Mouse (Mus musculus) embryonic facial prominence, embryonic 11.5 days (tissue): ENCODE results near the gene Tspan31. TPM values are rescaled to one million over a fixed set of nuclear protein-coding genes. Genes with fewer than 3 reads are reported as not detected.
"Not testable (repeated sequence)": the region's sequence is repeated elsewhere in the genome, so short reads cannot be mapped to it uniquely, and the experiment has no call there.

ENCODE experiments used
- ATAC-seq: fragments of 200-750 bp; cut with Nextera tagmentation; replicated peaks from 2 replicates; pipeline ENCODE4 v1.8.0; 2017; ENCODE audit warnings: low read depth; ENCODE audit not compliant: insufficient number of reproducible peaks, low FRiP score, low TSS enrichment
- DNase-seq: peaks from one replicate; pipeline ENCODE4 v3.0.0-alpha.2; 2015; ENCODE audit warnings: low spot score
- H3K27ac ChIP-seq: fragments of 300-500 bp; sonication (generic); replicated peaks from 2 replicates; pipeline ENCODE4 v1.5.1; 2014; ENCODE audit warnings: mild to moderate bottlenecking, low read depth, low read length, control low read depth
- H3K27me3 ChIP-seq: fragments of 300-500 bp; sonication (generic); 2 replicates; pipeline ENCODE4 v1.6.1; 2014; ENCODE audit warnings: mild to moderate bottlenecking, low read length, moderate library complexity, mixed read lengths; ENCODE audit not compliant: control insufficient read depth, insufficient read depth
- H3K36me3 ChIP-seq: fragments of 300-500 bp; sonication (generic); replicated peaks from 2 replicates; pipeline ENCODE4 v1.6.1; 2014; ENCODE audit warnings: low read depth, mild to moderate bottlenecking, low read length, moderate library complexity, mixed read lengths; ENCODE audit not compliant: control insufficient read depth, insufficient read depth
- H3K4me1 ChIP-seq: fragments of 300-500 bp; sonication (generic); 2 replicates; pipeline ENCODE4 v1.6.1; 2014; ENCODE audit warnings: low read length, mixed read lengths; ENCODE audit not compliant: control insufficient read depth, insufficient read depth
- H3K4me2 ChIP-seq: fragments of 300-500 bp; sonication (generic); 2 replicates; pipeline ENCODE4 v1.6.1; 2014; ENCODE audit warnings: low read depth, mild to moderate bottlenecking, control low read depth, low read length, moderate library complexity
- H3K4me3 ChIP-seq: fragments of 300-500 bp; sonication (generic); 2 replicates; pipeline ENCODE4 v1.5.1; 2014; ENCODE audit warnings: low read depth, low read length, control low read depth
- H3K9ac ChIP-seq: fragments of 300-500 bp; sonication (generic); replicated peaks from 2 replicates; pipeline ENCODE4 v1.6.1; 2014; ENCODE audit warnings: mild to moderate bottlenecking, control low read depth, low read length
- H3K9me3 ChIP-seq: fragments of 300-500 bp; sonication (generic); replicated peaks from 2 replicates; pipeline ENCODE4 v1.6.1; 2016; ENCODE audit warnings: mild to moderate bottlenecking, low read length, inconsistent platforms, mixed read lengths; ENCODE audit not compliant: control insufficient read depth
- WGBS: fragments of 180-500 bp; shearing (Covaris S2); extraction: QIAGEN DNeasy Blood & Tissue Kit; methylation state at CpG from one replicate; pipeline ENCODE4 v1.1.7; 2014; 5-methylcytosine and 5-hydroxymethylcytosine counted together
- polyA plus RNA-seq: library from polyadenylated mRNA; unstranded; fragments of >200 nt; fragmentation: Nextera tagmentation; extraction: Ambion mirVana; gene quantifications from 2 replicates; pipeline ENCODE4 v1.2.1, GENCODE M21; 2014

Gene Tspan31
- polyA plus RNA-seq, 1 experiment from 2014 or later, result 83.4 TPM

- H3K27me3 ChIP-seq, result peaks cover 23% of the 10 kb centered on the region
- no peak for ATAC-seq
- H3K4me3 ChIP-seq, result no peak overlapping the region
- no peak for DNase-seq
- no peak overlapping the region for H3K9ac ChIP-seq
- WGBS, result 77% methylated on average over 8 of the region's 8 CpGs
- H3K27ac ChIP-seq, result no peak overlapping the region
- H3K4me1 ChIP-seq, result peaks cover 4% of the 10 kb centered on the region
- no peak overlapping the region for H3K4me2 ChIP-seq
- no peaks in the 10 kb centered on the region for H3K36me3 ChIP-seq
- no peaks in the 10 kb centered on the region for H3K9me3 ChIP-seq
Measured at GRCm38 (mm10) chr10:127075651-127076050, 5.6 kb upstream of the Tspan31 start.

DNA sequence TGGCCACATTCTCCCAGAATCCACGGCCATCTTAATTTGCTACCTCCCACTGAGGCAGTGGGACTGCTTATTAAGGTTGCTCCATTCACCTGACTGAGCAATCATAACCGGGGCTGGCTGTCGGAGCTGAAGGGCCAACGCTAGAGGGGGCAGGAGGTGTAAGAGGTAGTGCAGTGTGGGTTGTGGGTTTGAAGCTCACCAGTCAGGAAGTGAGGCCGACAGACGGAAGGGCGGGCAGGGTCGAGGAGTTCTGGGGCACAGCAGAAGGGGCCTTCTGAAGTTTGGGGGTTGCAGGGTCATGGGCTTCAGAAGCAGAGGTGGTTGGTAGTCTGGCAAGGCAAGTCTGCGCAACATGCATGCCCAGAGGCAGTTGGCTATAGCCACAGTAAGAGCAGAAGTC is 5.0 kb upstream of the Tspan31 start, which contains the start of gene Agap2:
Gene Agap2, plus strand, starts transcription at position 205 of the 400 bp plus-strand sequence.
- H3K4me1 ChIP-seq, result peaks cover 4% of the 10 kb centered on the region
- H3K27ac ChIP-seq, result no peak within 1 kb of the TSS
- H3K9me3 ChIP-seq, result no peaks in the 10 kb centered on the region
- no peak within 1 kb of the TSS for H3K4me3 ChIP-seq
- no peaks in the 10 kb centered on the region for H3K36me3 ChIP-seq
- H3K4me2 ChIP-seq, result no peak within 1 kb of the TSS
- WGBS, result 63% methylated on average over 9 of the region's 9 CpGs
- ATAC-seq, result no peak
- no peak within 1 kb of the TSS for H3K9ac ChIP-seq
- peaks cover 18% of the 10 kb centered on the region for H3K27me3 ChIP-seq
- no peak for DNase-seq

- Histone ChIP-seq H3K9ac (no peak overlapping the region), H3K27ac (no peak overlapping the region), H3K4me1 (peaks cover 2% of the 10 kb centered on the region; the same call in 1 of the 2 replicates), H3K9me3 (no peaks in the 10 kb centered on the region), H3K27me3 (peaks cover 7% of the 10 kb centered on the region), H3K4me3 (no peak overlapping the region), H3K36me3 (no peaks in the 10 kb centered on the region), H3K4me2 (no peak overlapping the region)
- ATAC-seq (no peak), DNase-seq (no peak)
- WGBS, result 95% methylated on average over 1 of the region's 1 CpGs
Measured at GRCm38 (mm10) chr10:127073981-127074380, 3.9 kb upstream of the Tspan31 start.

DNA sequence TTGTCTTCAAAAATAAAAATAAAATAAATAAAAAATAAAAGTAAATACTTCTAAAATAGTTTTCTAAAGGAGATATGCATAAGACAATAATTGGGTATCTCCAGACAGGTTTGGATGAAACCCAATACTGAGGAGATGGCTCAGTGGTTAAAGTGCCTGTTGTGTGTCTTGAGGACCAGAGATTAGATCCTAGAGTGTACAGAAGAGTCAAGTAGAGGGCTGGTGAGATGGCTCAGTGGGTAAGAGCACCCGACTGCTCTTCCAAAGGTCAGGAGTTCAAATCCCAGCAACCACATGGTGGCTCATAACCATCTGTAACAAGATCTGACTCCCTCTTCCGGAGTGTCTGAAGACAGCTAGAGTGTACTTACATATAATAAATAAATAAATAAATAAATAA is 2.9 kb upstream of the Tspan31 start:
- not testable (repeated sequence) for H3K27me3 ChIP-seq, H3K9me3 ChIP-seq, H3K4me2 ChIP-seq, H3K36me3 ChIP-seq, DNase-seq, H3K27ac ChIP-seq, H3K4me1 ChIP-seq, H3K9ac ChIP-seq, H3K4me3 ChIP-seq, ATAC-seq
- 77% methylated on average over 2 of the region's 2 CpGs for WGBS

- WGBS, result 86% methylated on average over 4 of the region's 4 CpGs
Measured at GRCm38 (mm10) chr10:127072270-127072669, 2.2 kb upstream of the Tspan31 start.

DNA sequence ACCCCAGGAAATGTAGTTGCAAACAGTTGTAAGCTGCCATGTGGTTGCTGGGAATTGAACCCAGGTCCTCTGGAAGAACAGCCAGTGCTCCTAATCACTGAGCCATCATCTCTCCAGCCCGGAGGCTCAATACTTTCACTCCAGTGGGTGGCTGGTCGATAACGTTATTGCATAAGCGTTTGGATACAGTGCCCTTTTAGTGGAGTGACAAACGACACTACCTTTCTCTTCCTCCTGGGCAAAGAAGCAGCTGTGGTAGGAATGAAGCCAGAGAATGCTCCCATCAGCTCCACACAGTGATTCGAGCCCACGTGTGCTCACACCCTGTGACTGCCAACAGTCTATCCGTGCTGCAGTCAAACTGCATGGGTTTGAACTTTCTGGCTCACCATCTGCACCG is 1.1 kb upstream of the Tspan31 start:
- no peaks in the 10 kb centered on the region for H3K9me3 ChIP-seq
- no peak for ATAC-seq
- H3K4me3 ChIP-seq, result peak overlapping the region; percentile 58
- 77% methylated on average over 9 of the region's 9 CpGs for WGBS
- peaks cover 14% of the 10 kb centered on the region for H3K36me3 ChIP-seq
- H3K27me3 ChIP-seq, result no peaks in the 10 kb centered on the region; the same call in 1 of the 2 replicates
- no peaks in the 10 kb centered on the region; the same call in 1 of the 2 replicates for H3K4me1 ChIP-seq
- peak overlapping the region; percentile 57 for H3K4me2 ChIP-seq
- H3K27ac ChIP-seq, result no peak overlapping the region
- no peak for DNase-seq
- H3K9ac ChIP-seq, result peak overlapping the region; percentile 67

More at GRCm38 (mm10) chr10:127072270-127072669, 2.2 kb upstream of the Tspan31 start:
- not testable (repeated sequence) for H3K27me3 ChIP-seq, H3K4me1 ChIP-seq, H3K4me2 ChIP-seq, H3K36me3 ChIP-seq, H3K9ac ChIP-seq, H3K27ac ChIP-seq, ATAC-seq, H3K9me3 ChIP-seq, H3K4me3 ChIP-seq, DNase-seq

DNA sequence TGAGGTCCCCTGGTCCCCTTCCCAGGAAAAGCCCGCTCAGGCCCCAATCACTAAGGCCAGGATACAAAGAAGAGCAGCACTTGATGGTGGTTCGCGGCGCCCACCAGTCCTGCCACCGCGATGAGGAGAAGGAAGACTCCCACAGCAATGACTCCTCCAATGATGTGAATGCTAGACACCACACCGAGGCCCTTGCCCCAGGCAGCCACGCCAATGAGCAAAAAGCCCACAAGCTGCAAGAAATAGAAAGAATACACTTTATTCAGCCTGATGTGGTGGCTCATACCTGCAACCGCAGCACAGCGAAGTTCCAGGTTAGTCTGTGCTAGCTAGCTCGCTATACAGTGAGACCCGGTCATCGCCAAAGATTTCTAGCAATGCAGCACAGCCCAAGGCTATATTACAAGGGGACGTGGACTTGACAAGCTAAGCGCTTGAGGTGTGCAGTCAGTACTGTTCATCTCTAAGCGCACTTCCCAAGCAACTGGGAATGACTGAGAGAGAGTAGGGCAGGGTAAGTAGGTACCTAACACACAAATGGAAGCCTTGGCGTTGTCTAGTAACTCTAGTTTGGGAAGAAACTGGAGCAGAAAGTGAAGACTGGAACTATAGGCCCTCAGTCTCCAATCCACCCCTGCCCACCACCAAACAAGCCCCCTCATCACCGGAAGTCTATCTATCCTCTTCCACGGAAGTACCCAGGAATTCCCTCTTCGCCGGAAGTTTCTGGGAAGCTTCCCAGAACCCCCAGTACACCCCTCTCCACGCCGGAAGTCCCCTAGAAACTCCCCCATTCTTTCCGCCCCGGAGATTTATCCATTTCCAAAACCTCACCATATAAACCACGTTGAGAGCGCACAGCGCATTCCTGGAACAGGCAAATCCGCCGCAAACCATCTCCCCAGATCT is 529 bp downstream of the Tspan31 start:
- H3K36me3 ChIP-seq, result peaks cover 24% of the 10 kb centered on the region
- H3K27ac ChIP-seq, result peak overlapping the region; percentile 75
- no peaks in the 10 kb centered on the region for H3K9me3 ChIP-seq
- H3K4me3 ChIP-seq, result peak overlapping the region; percentile 58
- 7% methylated on average over 30 of the region's 30 CpGs for WGBS
- no peaks in the 10 kb centered on the region; the same call in 1 of the 2 replicates for H3K4me1 ChIP-seq
- peak overlapping the region; percentile 67 for H3K9ac ChIP-seq
- no peaks in the 10 kb centered on the region for H3K27me3 ChIP-seq
- peak overlapping the region; percentile 90 for H3K4me2 ChIP-seq
- peak; percentile 66 for ATAC-seq
- DNase-seq, result peak; percentile 80
